Mouse (Mus musculus) gastrocnemius, adult 18-20 months (tissue): ENCODE results near the gene Invs. TPM values are rescaled to one million over a fixed set of nuclear protein-coding genes. Genes with fewer than 3 reads are reported as not detected.
A peak's percentile ranks its signal among the peaks of the same experiment; 100 is the strongest.

Source experiments
- DNase-seq: peaks from one replicate; pipeline ENCODE4 v3.0.0; 2021; ENCODE audit warnings: low spot score
- total RNA-seq, 2 experiments: library from RNA; stranded (reverse); gene quantifications; 2 replicates each; pipeline ENCODE4 v1.2.3; 2021

Invs gene
- total RNA-seq, 2 experiments from 2014 or later, result 1.7 to 2.3 TPM

DNA sequence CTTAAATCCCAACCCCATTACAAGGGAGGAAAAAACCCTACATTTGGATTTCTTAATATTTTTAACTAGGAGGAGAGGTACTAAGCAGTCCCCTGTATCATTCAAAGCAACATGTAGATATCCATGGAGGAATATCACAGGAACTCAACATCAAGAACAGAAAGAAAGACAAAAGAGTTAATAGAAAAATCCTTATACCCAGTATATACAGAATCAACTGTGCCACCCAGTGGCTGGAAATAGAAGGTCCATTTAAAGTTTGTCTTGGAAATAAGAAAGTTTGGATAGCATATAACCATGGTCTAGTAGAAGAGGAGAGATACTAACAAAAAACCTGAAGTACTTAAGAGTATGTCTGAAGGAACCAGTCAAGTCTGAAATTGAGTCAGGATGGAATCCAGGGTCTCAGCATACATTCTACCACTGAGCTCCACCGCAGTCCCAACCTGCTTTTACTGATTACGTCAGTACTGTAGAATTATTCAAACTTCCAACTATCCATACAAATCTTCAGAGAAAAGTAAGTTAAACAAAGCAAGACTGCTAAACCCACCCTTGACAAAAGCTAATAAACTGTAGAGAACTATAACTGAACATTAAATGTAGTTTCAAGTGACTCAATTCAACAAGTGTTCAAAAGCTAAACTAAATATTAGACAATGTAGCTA, 174.7 kb downstream of the Invs start:
- DNase-seq, result no peak

DNA sequence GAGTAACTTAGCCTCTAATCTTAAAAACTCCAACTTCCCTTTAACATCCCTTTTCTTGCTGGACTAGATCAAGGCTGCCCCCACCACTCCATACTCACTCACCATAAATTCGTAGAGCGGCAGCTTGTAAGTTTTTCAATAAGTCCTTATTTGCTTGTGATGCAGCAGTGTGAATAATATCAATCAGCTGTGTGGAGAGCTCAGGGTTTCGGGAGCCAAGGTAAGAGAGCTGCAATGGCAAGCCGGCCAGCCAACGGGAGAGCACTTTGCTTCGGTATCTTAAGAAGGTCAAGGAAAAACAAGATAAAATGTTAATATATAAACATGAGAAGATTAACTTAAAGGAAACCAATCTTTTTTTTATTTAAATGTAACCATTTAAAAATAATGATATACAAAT, 178.9 kb downstream of the Invs start:
- DNase-seq, result no peak

- DNase-seq, result no peak
Observed at GRCm38 (mm10) chr4:48461060-48461459, 181.5 kb downstream of the Invs start.

DNA sequence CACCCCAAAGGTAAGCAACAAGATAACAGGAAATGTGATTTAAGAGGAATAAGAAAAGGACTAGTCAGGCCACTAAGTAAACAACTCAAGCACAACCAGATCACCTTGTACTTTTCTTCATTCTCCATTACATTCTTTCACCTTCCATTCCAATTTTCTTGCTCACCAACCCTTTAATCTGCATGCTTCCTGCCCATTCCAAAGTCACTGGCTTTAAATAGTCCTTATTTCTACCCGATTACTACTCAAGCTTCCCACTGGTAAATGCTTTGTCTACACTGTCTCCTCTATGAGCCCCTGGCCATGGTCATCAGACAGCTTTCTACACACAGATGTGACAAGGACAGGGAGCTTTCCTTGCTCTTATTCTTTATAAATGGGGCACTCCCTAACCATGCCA, 191.4 kb downstream of the Invs start:
- DNase-seq, result no peak

- no peak for DNase-seq
Observed at GRCm38 (mm10) chr4:48472052-48472791, 192.7 kb downstream of the Invs start.

DNA sequence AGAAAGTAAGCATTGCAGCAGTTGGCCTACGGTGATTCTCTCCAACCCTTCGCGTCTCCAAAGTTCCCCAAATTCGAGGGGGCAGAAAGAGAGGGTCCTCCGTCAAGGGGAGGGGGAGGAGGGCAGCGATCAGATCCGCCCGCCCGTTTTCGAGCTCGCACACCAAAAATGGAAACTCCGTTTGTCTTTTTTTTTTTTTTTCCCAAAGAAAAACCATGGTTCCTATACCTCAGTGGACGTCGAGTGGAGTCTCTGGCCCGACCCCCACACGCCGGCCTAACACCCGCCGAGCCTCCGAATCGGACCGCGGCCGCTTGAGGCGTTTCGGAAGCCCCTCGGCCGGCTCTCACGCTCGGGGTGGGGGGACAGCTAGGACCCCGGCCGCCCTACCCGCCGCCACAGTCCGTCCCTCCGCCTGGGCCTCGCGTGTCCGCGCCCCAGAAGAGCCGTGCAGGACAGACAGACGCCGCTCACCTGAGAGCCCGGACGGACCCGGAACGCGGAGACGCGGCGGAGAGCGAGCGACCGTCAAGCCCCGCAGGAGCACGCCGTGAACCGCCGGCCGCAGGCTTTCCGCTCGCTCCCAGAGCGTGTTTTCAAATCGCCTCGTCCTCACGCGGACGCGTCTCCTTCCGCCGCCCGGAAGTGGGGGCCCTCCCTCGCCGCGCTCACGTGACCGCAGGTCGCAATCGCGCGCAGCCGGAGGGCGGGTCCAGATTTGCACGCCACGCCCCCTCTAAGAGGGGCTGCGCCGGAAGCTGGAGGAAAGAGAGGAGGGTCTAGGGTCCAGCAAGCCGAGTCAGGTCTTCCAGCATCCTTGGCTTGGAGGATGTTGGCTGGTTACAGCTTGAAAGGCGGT, 193.5 kb downstream of the Invs start, which contains the start of gene Tex10:
Gene Tex10 (minus strand): TSS at position 668 of the 859 bp plus-strand sequence.
- DNase-seq, result peak; percentile 89

GRCm38 (mm10) chr4:48473651-48474011, 194.1 kb downstream of the Invs start:
- DNase-seq, result no peak

- no peak for DNase-seq
Observed at GRCm38 (mm10) chr4:48481287-48481686, 201.7 kb downstream of the Invs start.

Other genes starting within 250 kb of the Invs start
- 10 to 100 TPM in 1 of 2 experiments, 1 to 10 TPM in 1; 9.8 to 56.7 TPM for gene Nr4a3, start 234.6 kb upstream of the Invs start, total RNA-seq
- gene Stx17, start 154.8 kb upstream of the Invs start, total RNA-seq, result 10 to 100 TPM; 24.0 to 27.4 TPM
- 10 to 100 TPM; 26.9 to 29.1 TPM for gene Erp44, start 202 bp upstream of the Invs start, total RNA-seq
- gene Tex10, start 193.7 kb downstream of the Invs start, total RNA-seq, result 10 to 100 TPM; 11.1 to 11.6 TPM